Mouse (Mus musculus) hindbrain, embryonic 10.5 days (tissue): ENCODE data around the gene Prss43. TPM values are rescaled to one million over a fixed set of nuclear protein-coding genes. Genes with fewer than 3 reads are reported as not detected.
A peak's percentile ranks its signal among the peaks of the same experiment; 100 is the strongest.

Experiments used
- DNase-seq: peaks from one replicate; pipeline ENCODE4 v3.0.0-alpha.2; 2017; ENCODE audit warnings: low spot score
- H3K27ac ChIP-seq: fragments of 300-500 bp; sonication (generic); 2 replicates; pipeline ENCODE4 v1.5.1; 2016; ENCODE audit warnings: mild to moderate bottlenecking, moderate library complexity
- H3K27me3 ChIP-seq: fragments of 300-500 bp; sonication (generic); 2 replicates; pipeline ENCODE4 v1.6.1; 2016; ENCODE audit warnings: mild to moderate bottlenecking; ENCODE audit not compliant: poor library complexity, insufficient read depth, severe bottlenecking
- H3K36me3 ChIP-seq: fragments of 300-500 bp; sonication (generic); 2 replicates; pipeline ENCODE4 v1.6.1; 2016; ENCODE audit warnings: mild to moderate bottlenecking, moderate library complexity
- H3K4me1 ChIP-seq: fragments of 300-500 bp; sonication (generic); replicated peaks from 2 replicates; pipeline ENCODE4 v1.6.1; 2016; ENCODE audit warnings: mild to moderate bottlenecking
- H3K4me3 ChIP-seq: fragments of 300-500 bp; sonication (generic); 2 replicates; pipeline ENCODE4 v1.5.1; 2016; ENCODE audit warnings: mild to moderate bottlenecking, moderate library complexity
- H3K9me3 ChIP-seq: fragments of 300-500 bp; sonication (generic); 2 replicates; pipeline ENCODE4 v1.6.1; 2016; ENCODE audit warnings: mild to moderate bottlenecking, moderate library complexity
- WGBS: fragments of 180-500 bp; shearing (Covaris S2); methylation state at CpG from one replicate; pipeline ENCODE4 v1.1.7; 2016; 5-methylcytosine and 5-hydroxymethylcytosine counted together
- polyA plus RNA-seq: library from polyadenylated mRNA; unstranded; fragments of >200 nt; fragmentation: Nextera tagmentation; extraction: Ambion mirVana; gene quantifications from 2 replicates; pipeline ENCODE4 v1.2.1, GENCODE M21; 2016

Gene Prss43
- polyA plus RNA-seq, 1 experiment from 2014 or later, result not detected

GRCm38 (mm10) chr9:110849162-110849561 lies 22.7 kb downstream of the Prss43 start:
- no peaks in the 10 kb centered on the region for H3K36me3 ChIP-seq
- H3K9me3 ChIP-seq, result no peaks in the 10 kb centered on the region
- no peak overlapping the region for H3K4me3 ChIP-seq
- H3K27me3 ChIP-seq, result no peaks in the 10 kb centered on the region
- DNase-seq, result no peak
- no peak overlapping the region for H3K27ac ChIP-seq
- 80% methylated on average over 7 of the region's 7 CpGs for WGBS
- no peaks in the 10 kb centered on the region; the same call in 1 of the 2 replicates for H3K4me1 ChIP-seq

DNA sequence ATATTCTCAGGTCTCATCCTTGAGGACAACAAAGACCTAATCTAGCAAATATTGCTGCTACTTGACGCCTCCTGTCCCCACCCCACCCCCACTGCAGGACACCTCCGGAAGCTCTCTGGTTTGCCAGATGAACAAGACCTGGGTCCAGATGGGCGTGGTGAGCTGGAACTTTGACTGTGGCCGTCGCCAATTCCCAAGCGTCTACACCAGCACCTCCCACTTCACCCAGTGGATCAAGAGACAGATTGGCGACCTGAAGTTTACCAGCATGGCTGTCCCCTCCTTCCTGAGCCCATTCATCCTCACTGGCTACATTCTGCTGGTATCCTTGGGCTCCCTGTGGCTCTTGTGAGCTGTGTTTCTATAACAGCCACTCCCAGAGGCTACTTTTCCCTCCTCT lies 29.4 kb downstream of the Prss43 start:
- Histone ChIP-seq H3K27me3 (peaks cover 32% of the 10 kb centered on the region), H3K4me3 (no peak overlapping the region), H3K27ac (no peak overlapping the region), H3K4me1 (peaks cover 17% of the 10 kb centered on the region), H3K9me3 (no peaks in the 10 kb centered on the region), H3K36me3 (no peaks in the 10 kb centered on the region)
- DNase-seq, result no peak
- WGBS, result 72% methylated on average over 7 of the region's 7 CpGs

- WGBS, result 60% methylated on average over 4 of the region's 4 CpGs
- DNase-seq, result no peak
- no peaks in the 10 kb centered on the region for H3K36me3 ChIP-seq
Measured at GRCm38 (mm10) chr9:110856920-110857319, 30.4 kb downstream of the Prss43 start.

GRCm38 (mm10) chr9:110857781-110858472 lies 31.4 kb downstream of the Prss43 start, which contains the start of gene Prss50:
Prss50 (plus strand) TSS chr9:110857967.
- H3K4me1 ChIP-seq, result peaks cover 17% of the 10 kb centered on the region
- no peaks in the 10 kb centered on the region for H3K9me3 ChIP-seq
- peak within 1 kb of the TSS; percentile 47 for H3K27ac ChIP-seq
- peaks cover 32% of the 10 kb centered on the region for H3K27me3 ChIP-seq
- 8% methylated on average over 50 of the region's 50 CpGs for WGBS
- peak; percentile 43 for DNase-seq
- peak within 1 kb of the TSS; percentile 47 for H3K4me3 ChIP-seq
- H3K36me3 ChIP-seq, result no peaks in the 10 kb centered on the region

More at GRCm38 (mm10) chr9:110856920-110857319, 30.4 kb downstream of the Prss43 start:
- H3K27me3 ChIP-seq, result peaks cover 32% of the 10 kb centered on the region
- H3K4me1 ChIP-seq, result peaks cover 17% of the 10 kb centered on the region
- no peak overlapping the region for H3K4me3 ChIP-seq
- no peaks in the 10 kb centered on the region for H3K9me3 ChIP-seq
- no peak overlapping the region for H3K27ac ChIP-seq

DNA sequence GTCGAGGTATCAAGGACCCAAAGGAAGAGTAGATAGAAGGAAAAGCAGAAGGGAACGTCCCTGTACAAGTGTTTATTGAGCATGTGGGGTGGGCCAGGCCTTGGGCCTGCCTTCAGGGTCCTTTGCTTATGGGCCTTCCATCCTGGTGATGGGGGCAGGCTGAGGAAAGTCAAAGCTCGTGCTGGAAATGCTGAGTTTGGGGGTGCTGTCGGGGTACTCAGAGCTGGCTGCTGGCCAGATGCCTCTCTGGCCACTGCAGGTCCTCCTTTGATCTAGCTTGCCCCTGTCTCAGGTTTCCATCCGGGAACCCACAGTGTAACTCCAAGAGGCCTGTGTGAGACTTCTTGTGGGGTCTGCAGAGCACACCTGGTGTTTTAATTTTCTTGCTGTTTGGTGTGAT lies 32.0 kb downstream of the Prss43 start:
- 54% methylated on average over 5 of the region's 5 CpGs for WGBS
- H3K27ac ChIP-seq, result no peak overlapping the region
- no peak for DNase-seq
- H3K9me3 ChIP-seq, result no peaks in the 10 kb centered on the region
- H3K4me3 ChIP-seq, result no peak overlapping the region
- H3K4me1 ChIP-seq, result peaks cover 17% of the 10 kb centered on the region
- peaks cover 32% of the 10 kb centered on the region for H3K27me3 ChIP-seq
- H3K36me3 ChIP-seq, result no peaks in the 10 kb centered on the region

DNA sequence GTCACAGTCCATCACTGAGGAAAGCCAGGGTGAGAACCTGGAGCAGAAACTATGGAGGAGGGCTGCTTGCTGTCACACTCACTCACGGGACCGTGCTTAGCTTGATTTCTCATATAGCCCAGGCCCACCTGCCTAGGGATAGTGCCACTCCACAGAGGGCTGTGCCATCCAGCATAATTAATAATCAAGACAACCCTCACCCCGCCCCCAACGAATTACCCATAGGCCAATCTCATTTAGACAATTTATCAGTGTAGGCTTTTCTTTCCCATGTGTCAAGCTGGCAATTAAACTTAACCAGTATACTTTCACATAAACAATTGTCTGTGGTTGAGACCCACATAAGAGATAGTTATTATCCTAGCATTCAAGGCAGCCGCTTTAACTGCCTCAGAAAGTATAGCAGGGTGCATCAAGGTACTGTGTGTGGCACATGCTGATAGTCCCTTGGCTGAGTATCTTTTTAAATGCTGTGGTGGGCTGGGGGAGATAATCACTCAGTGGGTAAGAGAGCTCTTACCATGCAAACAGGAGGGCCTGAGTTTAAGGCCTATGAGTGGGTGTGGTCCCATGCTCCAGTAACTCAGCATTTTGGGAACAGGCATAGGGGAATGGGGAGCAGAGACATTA lies 32.6 kb downstream of the Prss43 start:
- Histone ChIP-seq H3K36me3 (no peaks in the 10 kb centered on the region), H3K4me3 (no peak overlapping the region), H3K4me1 (peaks cover 18% of the 10 kb centered on the region), H3K27ac (no peak overlapping the region), H3K27me3 (peaks cover 32% of the 10 kb centered on the region), H3K9me3 (no peaks in the 10 kb centered on the region)
- no peak for DNase-seq
- WGBS, result 88% methylated on average over 5 of the region's 5 CpGs

GRCm38 (mm10) chr9:110871030-110871429 lies 44.5 kb downstream of the Prss43 start:
- no peaks in the 10 kb centered on the region for H3K9me3 ChIP-seq
- H3K27me3 ChIP-seq, result peaks cover 46% of the 10 kb centered on the region
- H3K4me1 ChIP-seq, result peaks cover 32% of the 10 kb centered on the region
- 18% methylated on average over 7 of the region's 7 CpGs for WGBS
- H3K4me3 ChIP-seq, result no peak overlapping the region
- peak; percentile 62 for DNase-seq
- H3K27ac ChIP-seq, result no peak overlapping the region
- no peaks in the 10 kb centered on the region for H3K36me3 ChIP-seq

DNA sequence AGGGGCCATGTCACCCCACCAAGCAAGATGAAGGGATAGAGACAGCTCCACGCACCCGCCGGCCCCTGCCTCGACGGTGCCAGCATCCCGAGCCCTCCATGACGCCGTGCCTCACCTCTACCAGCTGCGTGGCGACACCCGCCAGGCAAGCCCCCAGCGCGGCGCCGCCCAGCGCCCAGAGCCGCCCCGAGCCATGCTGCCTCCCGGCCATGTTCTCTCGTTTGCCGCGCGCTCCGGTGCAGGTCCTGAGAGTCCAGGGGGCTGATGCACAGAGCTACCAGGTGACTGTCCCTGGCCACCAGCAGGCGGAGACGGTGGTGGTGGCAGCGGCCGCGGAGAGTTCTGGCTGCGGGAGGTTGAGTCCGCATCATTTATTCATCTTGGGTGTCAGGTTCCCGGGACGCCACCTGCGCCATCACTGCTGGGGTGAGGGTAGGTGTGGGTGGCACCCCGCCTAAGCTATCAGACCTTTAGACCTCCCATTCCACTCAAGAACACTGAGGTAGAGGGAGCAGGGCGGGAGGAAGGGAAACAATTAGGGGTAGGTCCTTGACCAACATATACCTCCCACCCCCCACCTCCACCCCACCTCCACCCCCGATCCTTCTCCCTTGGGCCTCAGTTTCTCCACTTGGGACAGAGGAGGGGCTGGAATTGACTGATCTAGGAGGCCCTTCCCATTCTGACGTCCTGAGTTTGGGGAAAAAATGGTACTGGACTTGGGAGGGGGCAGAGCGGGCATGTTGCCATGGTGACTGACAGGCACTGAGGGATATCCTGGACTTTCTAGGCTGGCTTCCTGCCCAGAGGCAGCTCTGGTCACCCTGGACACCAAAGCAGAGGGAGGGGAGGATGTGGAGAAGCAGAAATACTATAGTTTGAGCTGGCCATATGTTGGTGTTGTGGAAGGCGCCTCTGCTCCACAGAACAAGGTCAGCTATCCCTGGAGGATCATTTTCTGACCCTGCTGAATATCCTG lies 47.5 kb downstream of the Prss43 start:
- WGBS, result 10% methylated on average over 40 of the region's 40 CpGs
- Histone ChIP-seq H3K9me3 (no peaks in the 10 kb centered on the region), H3K27ac (peak overlapping the region; percentile 70), H3K4me1 (peaks cover 32% of the 10 kb centered on the region), H3K27me3 (peaks cover 71% of the 10 kb centered on the region), H3K36me3 (no peaks in the 10 kb centered on the region), H3K4me3 (peak overlapping the region; percentile 46)
- peak; percentile 42 for DNase-seq

DNA sequence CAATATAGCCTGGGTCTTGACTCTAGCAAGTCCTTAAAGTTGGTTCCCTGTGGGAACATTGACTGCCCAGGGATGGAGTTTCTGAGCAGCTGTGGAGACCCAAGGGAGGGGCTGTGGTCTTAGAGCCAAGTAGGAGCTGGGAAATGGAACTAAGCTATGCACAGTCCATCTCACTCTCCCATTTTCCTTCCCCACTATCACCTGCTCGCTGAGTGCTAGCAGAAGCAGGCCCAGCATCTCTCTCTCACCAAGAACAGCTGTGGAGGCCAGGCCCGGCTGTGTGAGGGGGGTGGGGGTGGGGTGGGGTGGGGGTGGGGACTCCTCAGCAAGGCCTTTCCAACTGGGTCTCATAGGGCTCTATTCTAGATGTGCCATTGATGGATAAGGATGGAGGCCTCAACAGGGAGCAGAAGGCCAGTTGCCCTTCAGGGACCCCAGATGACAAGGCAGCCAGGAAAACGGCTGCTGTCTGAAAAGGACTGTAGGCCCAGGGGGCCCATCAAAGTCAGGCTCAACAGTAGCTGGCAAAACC lies 48.2 kb downstream of the Prss43 start:
- Histone ChIP-seq H3K36me3 (no peaks in the 10 kb centered on the region), H3K27ac (peak overlapping the region; percentile 70), H3K4me1 (peaks cover 37% of the 10 kb centered on the region), H3K27me3 (peaks cover 78% of the 10 kb centered on the region), H3K9me3 (no peaks in the 10 kb centered on the region), H3K4me3 (peak overlapping the region; percentile 46; the same call in 1 of the 2 replicates)
- WGBS, result 13% methylated on average over 3 of the region's 3 CpGs
- DNase-seq, result peak; percentile 47

GRCm38 (mm10) chr9:110875288-110875695 lies 48.8 kb downstream of the Prss43 start:
- DNase-seq, result peak; percentile 64
- H3K27me3 ChIP-seq, result peaks cover 84% of the 10 kb centered on the region
- no peaks in the 10 kb centered on the region for H3K36me3 ChIP-seq
- H3K9me3 ChIP-seq, result no peaks in the 10 kb centered on the region
- peak overlapping the region; percentile 70 for H3K27ac ChIP-seq
- peaks cover 43% of the 10 kb centered on the region for H3K4me1 ChIP-seq
- no peak overlapping the region; the same call in 1 of the 2 replicates for H3K4me3 ChIP-seq
- WGBS, result 12% methylated on average over 6 of the region's 6 CpGs

DNA sequence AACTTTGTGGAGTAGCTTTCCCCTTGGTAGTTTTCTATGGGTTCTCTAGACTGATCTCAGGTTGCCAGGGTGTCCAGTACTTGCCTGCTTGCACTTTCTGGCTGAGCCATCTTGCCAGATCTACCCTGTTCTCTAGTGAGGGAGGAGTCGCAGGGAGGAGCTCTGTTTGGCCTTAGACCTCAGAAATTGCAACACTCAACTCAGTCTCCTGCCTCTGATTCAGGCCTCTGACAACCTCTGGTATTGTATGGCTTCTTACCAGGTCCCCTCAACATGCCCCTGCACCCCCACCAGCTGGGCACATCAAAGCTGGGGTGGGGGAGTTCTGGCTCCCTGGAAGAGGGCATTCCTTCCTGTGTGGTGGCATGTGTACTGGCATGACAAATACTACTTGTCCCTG lies 50.9 kb downstream of the Prss43 start:
- Histone ChIP-seq H3K27me3 (peaks cover 91% of the 10 kb centered on the region), H3K4me3 (no peak overlapping the region), H3K36me3 (no peaks in the 10 kb centered on the region), H3K4me1 (peaks cover 47% of the 10 kb centered on the region), H3K27ac (no peak overlapping the region), H3K9me3 (no peaks in the 10 kb centered on the region)
- no peak for DNase-seq
- WGBS, result 88% methylated on average over 1 of the region's 1 CpGs

- Histone ChIP-seq H3K4me3 (no peak overlapping the region), H3K27ac (no peak overlapping the region), H3K9me3 (no peaks in the 10 kb centered on the region), H3K4me1 (peaks cover 42% of the 10 kb centered on the region), H3K36me3 (no peaks in the 10 kb centered on the region), H3K27me3 (peaks cover 88% of the 10 kb centered on the region)
- WGBS, result 91% methylated on average over 5 of the region's 5 CpGs
- no peak for DNase-seq
Measured at GRCm38 (mm10) chr9:110877888-110878287, 51.4 kb downstream of the Prss43 start.
